Mouse (Mus musculus) layer of hippocampus, adult 2 months (tissue): ENCODE data around the gene Arap1. TPM values are rescaled to one million over a fixed set of nuclear protein-coding genes. Genes with fewer than 3 reads are reported as not detected.
A peak's percentile ranks its signal among the peaks of the same experiment; 100 is the strongest.

Experiments used
- DNase-seq, 2 experiments: peaks; one replicate each; pipeline ENCODE4 v3.0.0; 2022; ENCODE audit warnings: low spot score in 2 of 2
- H3K27ac ChIP-seq: fragments of 200-600 bp; 2 replicates; pipeline ENCODE4 v1.8.1; 2022
- H3K4me3 ChIP-seq: fragments of 200-600 bp; 2 replicates; pipeline ENCODE4 v1.8.1; 2022; ENCODE audit warnings: mild to moderate bottlenecking
- CTCF ChIP-seq: fragments of 200-600 bp; conservative IDR thresholded peaks from 2 replicates; pipeline ENCODE4 v1.8.1; 2022; ENCODE audit warnings: antibody characterized with exemption, mild to moderate bottlenecking, moderate library complexity
- total RNA-seq, 2 experiments: library from RNA; stranded (reverse); gene quantifications; 2 replicates each; pipeline ENCODE4 v1.2.3; 2021

The Arap1 gene
- total RNA-seq, 2 experiments from 2014 or later = 19.2 to 20.0 TPM

DNA sequence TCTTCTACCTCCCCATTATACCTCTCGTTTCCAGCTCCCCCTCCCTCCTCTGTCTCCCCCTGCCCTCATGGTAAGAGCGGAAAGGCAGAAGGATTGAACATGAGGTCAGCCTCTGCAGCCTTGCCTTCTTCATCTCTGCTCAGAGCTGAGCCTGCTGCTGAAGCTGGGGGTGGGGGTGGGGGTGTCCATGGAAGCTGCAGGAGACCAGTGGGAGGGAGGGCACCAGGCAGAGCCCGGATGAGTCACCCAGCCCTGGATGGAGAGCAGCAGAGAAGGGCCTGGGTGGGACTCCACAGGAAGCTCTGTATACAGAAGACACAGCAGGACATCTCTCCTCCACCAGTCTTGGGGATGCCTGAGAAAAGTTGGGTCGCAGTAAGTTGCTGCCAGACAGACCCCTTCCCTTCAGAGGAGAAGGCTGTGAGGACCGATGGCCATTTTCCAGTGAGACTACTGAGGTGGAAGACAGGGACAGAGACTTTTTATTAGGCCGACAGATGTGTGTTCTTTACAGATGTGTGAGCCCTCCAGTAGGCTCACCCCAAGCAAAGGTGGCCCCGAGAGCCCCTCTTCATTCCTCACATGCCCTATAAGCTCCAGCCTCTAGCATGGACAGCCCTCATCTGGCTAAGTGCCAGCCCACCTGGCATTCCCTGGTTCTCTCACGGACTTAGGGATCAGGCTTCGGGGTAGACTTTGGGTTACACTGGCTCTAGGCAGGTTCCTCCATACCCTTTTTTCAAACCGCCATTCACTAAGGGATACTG lies 17.6 kb upstream of the Arap1 start:
- no peak overlapping the region for H3K4me3 ChIP-seq
- H3K27ac ChIP-seq = peak overlapping the region; percentile 73; the same call in 1 of the 2 replicates
- TF ChIP-seq CTCF = no peak
- DNase-seq = no peak

DNA sequence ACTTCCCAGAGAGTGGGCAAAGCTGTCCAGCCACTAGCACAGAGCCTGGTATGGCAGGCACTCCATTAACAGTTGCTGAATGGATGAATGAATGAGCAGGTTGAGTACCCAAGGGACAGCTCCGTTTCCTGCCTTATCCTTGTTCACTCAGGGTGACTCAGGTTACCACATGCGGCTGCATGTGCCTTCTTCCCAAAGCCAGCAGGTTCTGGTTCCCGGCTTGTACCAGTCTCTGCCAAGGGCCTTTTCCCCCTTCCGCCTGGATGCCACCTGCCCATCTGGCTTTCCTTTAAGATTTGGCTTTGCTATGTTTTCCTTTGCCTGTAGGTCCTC lies 17.1 kb upstream of the Arap1 start:
- Histone ChIP-seq H3K4me3 (no peak overlapping the region), H3K27ac (no peak overlapping the region)
- no peak for DNase-seq
- TF ChIP-seq CTCF = no peak

DNA sequence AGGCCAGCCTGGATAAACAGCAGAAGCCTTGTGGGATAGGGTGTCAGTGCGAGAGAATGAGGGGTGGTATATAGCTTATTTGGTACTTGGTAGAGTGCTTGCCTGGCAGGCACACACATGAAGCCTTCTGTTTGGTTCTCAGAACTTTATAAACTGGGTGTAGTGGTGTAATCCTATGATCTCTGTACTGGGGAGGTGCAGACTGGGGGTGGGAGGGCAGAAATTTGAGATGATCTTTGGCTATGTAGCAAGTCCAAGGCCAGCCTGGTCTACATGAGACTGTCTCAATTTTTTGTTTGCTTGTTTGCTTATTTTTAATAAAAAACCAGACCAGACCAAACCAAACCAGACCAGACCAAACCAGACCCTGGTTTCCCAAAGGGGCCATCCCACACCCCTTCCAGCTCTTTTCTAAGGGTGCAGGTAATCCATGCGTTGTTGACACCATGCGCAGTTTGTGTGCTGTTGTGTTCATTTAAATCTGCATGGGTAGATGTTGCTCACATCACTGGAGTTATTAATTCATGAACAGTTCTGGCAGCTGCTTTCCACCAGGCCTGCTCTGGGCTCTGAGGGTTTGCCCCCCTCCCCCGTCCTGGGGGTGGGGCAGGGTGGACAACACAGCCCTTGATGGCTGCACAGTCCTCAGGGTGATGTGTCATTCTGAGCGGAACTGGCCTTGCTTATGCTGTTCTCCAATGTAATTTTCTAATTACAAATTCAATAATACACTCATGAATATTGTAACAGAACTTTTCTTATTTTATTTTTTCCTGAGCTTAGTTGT lies 15.6 kb upstream of the Arap1 start:
- H3K4me3 ChIP-seq = no peak overlapping the region
- H3K27ac ChIP-seq = no peak overlapping the region
- TF ChIP-seq CTCF = no peak
- no peak for DNase-seq

DNA sequence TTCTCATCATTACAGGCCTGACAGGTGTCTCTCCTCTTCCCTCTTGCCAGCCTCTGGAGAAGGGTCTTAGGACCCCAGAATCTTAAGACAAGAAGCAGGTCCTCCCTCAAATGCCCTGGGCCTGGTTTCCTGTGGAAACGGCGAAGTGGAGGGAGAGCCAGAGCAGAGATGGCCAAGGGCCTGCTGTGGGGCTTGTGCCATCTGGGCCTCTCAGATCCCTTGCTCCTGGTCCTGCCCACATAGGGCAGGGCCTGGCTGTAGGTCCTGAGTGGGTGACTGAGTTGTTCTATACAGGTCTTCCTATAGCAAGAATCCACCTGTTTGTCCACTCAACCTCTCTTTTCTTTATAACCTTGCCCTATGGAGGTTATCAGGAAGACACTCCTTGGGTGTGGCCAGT lies 12.6 kb upstream of the Arap1 start:
- H3K27ac ChIP-seq = no peak overlapping the region
- DNase-seq = no peak

DNA sequence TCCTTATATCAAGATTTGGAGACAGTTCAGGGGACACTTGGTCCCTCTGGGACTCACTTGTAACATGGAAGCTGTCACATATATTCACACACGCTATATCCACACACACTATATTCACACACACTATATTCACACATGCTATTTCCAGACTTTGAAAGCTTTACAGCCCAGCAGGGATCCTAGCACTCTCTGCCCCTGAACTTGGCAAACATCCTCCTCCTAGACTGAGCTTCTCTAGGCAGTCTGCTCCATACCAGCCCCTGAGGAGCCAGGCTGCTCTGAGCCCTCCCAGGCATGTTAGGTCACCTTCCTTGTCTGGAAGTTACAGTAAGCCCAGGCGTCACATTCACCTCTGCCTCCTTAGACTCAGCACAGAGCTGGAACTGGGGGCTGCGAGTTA lies 11.2 kb upstream of the Arap1 start:
- DNase-seq = no peak
- no peak overlapping the region for H3K27ac ChIP-seq
- no peak overlapping the region for H3K4me3 ChIP-seq
- no peak for TF ChIP-seq CTCF

More for the DNA sequence above, 12.6 kb upstream of the Arap1 start:
- no peak overlapping the region for H3K4me3 ChIP-seq
- no peak for TF ChIP-seq CTCF

DNA sequence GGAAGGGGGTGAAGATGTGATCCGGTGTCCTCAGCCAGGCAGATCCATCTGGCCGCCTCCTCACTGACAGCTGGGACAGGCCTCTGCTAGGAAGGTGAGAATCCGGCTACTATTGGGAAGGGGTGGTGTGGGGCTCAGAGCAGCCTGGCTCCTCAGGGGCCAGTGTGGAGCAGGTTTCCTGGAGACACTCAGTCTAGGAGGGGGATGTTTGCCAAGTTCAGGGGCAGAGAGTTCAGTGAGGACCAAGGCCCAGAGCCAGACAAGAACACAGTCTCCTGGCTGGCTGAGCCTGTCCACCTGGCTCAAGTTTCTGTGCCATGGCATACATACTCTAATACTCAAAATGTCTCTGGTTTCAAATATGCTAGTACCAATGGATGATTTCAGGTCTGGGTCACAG lies 10.5 kb upstream of the Arap1 start:
- TF ChIP-seq CTCF = no peak
- no peak for DNase-seq
- H3K27ac ChIP-seq = no peak overlapping the region
- no peak overlapping the region for H3K4me3 ChIP-seq

DNA sequence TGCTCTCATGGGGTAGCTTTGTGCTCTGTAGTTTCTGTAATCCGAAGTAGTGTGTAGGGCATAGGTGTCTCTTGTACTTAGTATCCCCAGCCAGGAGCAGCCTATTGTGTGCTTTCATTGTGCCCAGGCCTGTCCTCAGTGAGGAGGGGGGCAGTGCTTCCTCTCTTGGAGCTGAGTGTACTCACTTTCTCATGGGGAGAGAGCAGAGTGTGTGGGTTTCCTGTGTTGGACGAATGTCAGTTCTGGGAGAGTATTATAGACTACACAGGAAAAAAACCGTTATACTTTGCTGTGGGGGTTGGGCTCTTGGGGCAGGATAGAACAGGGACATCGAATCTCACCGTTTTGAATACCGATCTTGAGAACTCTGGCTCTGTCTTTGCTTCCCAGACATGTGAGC lies 6.5 kb upstream of the Arap1 start:
- DNase-seq = no peak
- no peak for TF ChIP-seq CTCF

DNA sequence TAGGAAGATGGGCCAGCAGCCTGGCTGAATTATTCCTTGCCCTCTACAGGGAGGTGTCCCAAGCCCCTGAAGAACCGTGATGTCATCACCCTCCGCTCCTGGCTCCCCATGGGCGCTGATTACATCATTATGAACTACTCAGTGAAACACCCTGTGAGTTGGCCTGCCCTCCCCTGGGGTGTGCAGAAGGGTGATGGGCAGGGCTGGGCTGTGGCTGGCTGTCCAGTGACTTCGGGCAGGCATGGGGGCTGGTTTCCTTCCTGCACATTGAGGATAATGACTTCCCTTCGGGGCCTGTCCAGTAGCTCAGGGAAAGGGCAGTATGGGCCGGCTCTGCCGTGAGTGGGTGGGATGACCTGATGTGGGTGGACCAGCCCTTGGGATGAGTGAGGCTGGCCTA lies 4.7 kb upstream of the Arap1 start:
- Histone ChIP-seq H3K27ac (no peak overlapping the region), H3K4me3 (no peak overlapping the region)
- no peak for DNase-seq
- TF ChIP-seq CTCF = no peak

More for the DNA sequence above, 6.5 kb upstream of the Arap1 start:
- Histone ChIP-seq H3K27ac (no peak overlapping the region), H3K4me3 (no peak overlapping the region)

DNA sequence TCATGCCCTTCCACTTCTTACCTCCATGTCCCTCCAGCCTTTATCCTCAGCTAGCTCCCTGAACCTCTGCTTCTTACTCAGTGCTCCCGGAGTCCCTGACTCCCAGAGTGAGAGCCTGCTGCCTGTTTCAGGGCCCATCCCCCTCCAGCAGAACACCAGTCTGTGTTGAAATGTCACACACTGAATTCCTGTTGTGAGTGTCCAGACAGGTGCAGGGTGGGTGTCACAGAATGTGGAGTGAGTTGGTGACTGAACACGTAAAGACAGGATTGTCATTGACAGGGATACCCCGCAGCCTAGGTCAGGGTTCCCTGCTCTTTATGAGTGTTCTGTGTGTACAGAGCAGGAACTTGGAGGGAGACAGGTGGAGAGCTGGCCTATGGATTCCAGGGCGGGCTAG lies 3.0 kb upstream of the Arap1 start:
- Histone ChIP-seq H3K27ac (no peak overlapping the region), H3K4me3 (no peak overlapping the region)
- no peak for DNase-seq
- TF ChIP-seq CTCF = no peak

DNA sequence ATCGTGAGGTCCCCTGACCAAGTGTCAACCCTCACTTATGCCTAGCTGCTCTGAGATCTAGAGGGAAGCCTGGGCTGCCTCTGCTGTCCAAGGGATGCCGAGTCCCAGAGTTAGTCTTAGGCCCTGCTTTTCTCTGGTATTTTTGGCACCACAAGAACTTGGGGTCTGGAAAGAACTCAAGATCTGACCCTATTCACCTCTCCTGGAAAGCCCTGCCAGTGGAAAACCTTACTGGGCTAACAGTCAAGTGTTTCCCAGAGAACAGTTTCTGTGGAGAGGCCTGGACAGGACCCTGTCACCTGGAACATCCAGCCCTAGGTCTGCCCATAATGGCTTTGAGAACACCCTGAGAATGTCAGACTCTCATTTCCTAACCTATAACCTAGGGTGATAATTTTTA lies 876 bp upstream of the Arap1 start:
- Histone ChIP-seq H3K4me3 (no peak overlapping the region), H3K27ac (peak overlapping the region; percentile 82; the same call in 1 of the 2 replicates)
- TF ChIP-seq CTCF = no peak
- no peak for DNase-seq

DNA sequence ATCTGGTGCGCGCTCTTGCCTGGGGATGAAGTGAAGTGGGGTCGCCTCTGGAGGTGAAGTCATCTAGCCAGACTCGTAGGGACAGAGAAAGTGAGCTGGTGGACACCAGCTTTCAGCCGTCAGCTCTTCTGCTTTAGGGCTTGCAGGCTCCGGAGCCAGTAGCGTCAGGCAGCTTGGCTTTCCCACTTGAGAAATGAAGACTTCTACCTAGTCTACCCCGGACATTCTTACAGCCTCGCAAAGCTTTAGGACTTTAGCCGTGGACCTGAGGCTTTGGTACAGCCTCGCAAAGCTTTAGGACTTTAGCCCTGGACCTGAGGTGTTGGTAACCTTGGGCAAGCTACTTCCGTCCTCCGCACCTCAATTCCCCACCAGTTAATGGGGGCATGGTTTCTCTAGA lies 445 bp downstream of the Arap1 start:
- DNase-seq = no peak
- peak overlapping the region; percentile 82 for H3K27ac ChIP-seq
- H3K4me3 ChIP-seq = peak overlapping the region; percentile 57
- TF ChIP-seq CTCF = no peak

DNA sequence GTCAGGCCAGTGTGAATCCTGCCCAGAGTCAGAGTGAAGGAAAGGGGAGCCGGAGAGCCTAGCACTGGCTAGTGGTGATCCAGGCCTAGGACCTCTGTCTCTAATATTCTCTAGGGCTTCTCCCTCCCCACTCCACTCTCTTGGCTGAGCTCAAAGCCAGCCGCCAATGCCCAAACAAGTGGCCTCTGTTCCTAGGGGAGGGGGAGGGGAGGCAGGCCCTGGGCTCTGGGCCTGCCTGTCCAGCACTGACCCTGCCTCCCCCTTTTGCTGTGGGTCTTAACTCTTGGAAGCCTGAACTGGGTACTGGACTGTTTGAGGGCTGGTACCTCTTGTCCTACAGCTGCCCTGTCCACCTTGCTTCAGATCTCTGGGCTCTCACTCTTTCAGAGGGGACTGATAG lies 2.0 kb downstream of the Arap1 start:
- no peak for TF ChIP-seq CTCF
- peak overlapping the region; percentile 82 for H3K27ac ChIP-seq
- H3K4me3 ChIP-seq = peak overlapping the region; percentile 57
- DNase-seq = peak; percentile 59 to 75

DNA sequence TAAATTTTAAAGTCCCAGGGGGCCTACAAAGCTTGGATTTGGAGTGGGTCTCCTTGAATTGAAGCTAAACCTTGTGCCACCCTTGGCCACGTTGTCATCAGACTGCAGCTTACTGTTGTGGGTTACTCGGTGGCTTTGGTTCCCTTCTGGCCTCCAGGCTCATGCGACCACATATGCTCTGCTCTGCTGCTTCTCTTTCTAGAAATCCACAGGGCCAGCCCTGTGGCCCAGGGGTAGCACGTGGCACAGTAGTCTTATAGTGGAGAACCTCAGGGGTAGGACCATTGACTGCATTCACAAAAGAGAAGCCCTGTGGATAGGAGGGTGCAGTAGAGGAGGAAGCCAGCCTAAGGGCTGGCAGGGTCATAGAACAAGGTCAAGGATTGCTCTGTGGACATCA lies 4.5 kb downstream of the Arap1 start:
- Histone ChIP-seq H3K27ac (no peak overlapping the region), H3K4me3 (no peak overlapping the region)
- no peak for TF ChIP-seq CTCF
- DNase-seq = no peak

DNA sequence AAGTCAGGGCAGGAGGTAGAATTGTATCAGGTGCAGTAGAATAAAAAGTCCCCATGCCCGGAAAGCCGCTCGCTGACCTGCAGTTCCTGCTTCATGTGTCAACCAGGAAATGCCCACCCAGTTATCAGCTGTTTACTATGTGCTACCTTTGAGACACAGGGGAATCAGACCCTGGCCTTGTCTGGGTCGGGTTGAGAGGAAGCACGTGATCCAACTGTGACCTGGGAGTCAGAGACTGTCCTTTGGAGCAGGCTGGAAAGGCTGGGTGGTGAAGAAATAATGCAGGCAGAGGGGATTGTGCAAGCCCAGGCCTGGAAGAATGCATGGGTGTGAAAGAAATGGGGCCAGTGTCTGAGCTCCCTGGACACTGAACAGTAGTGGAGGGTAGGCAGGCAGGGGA lies 6.6 kb downstream of the Arap1 start:
- no peak for TF ChIP-seq CTCF
- no peak overlapping the region for H3K4me3 ChIP-seq
- H3K27ac ChIP-seq = no peak overlapping the region; the same call in 1 of the 2 replicates
- DNase-seq = no peak
